8 mouse cellular contexts compared by ENCODE assay signal in the genomic region with DNA sequence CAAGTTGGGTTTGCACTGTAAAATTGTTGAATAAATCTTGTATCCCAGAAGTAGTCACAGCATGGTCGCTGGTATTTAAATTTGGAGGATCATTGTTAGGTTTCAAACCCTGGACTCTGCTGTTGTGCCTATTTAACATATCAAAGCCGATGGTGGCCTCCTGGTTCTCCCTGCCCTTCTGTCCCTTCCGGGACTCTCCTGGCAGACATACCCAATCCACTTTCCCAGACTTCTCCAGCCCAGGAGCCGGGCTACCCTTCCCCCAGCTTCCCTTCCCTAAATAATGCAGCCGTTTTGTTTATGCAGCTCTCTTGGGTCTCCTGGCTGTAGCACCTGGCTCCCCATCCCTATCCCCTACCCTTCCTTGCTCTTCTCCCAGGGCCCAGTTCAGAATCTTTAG. TPM values are rescaled to one million over a fixed set of nuclear protein-coding genes. Genes with fewer than 3 reads are reported as not detected.
DNase-seq lines count a peak whose midpoint lies in the region; ATAC-seq lines count a peak whose summit lies in the region.

No protein-coding gene starts in this region.

- no peaks in the 10 kb centered on the region for H3K36me3 ChIP-seq in neural tube, embryonic 11.5 days (ENCODE audit: control insufficient read depth, insufficient read depth, low read length)
- peaks cover 16% of the 10 kb centered on the region for H3K36me3 ChIP-seq in limb, embryonic 13.5 days
- H3K36me3 ChIP-seq in stomach, embryonic 16.5 days (ENCODE audit: control insufficient read depth, insufficient read depth, low read length) = peaks cover 3% of the 10 kb centered on the region; the same call in 1 of the 2 replicates

- peaks cover 3% of the 10 kb centered on the region for H3K4me1 ChIP-seq in neural tube, embryonic 11.5 days (ENCODE audit: control insufficient read depth, insufficient read depth, low read length)
- peaks cover 27% of the 10 kb centered on the region for H3K4me1 ChIP-seq in limb, embryonic 13.5 days
- peaks cover 17% of the 10 kb centered on the region for H3K4me1 ChIP-seq in stomach, embryonic 16.5 days (ENCODE audit: control insufficient read depth, insufficient read depth, low read length)

- H3K27me3 ChIP-seq in neural tube, embryonic 11.5 days (ENCODE audit: control insufficient read depth, insufficient read depth, low read length) = no peaks in the 10 kb centered on the region
- H3K27me3 ChIP-seq in limb, embryonic 13.5 days = no peaks in the 10 kb centered on the region
- H3K27me3 ChIP-seq in stomach, embryonic 16.5 days (ENCODE audit: control insufficient read depth, insufficient read depth, low read length) = no peaks in the 10 kb centered on the region

- no peaks in the 10 kb centered on the region for H3K9me3 ChIP-seq in neural tube, embryonic 11.5 days (ENCODE audit: control insufficient read depth, low read length)
- no peaks in the 10 kb centered on the region for H3K9me3 ChIP-seq in limb, embryonic 13.5 days
- H3K9me3 ChIP-seq in stomach, embryonic 16.5 days (replicated peaks; ENCODE audit: control insufficient read depth, low read length) = no peaks in the 10 kb centered on the region

- no peak for ATAC-seq in neural tube, embryonic 11.5 days (ENCODE audit: insufficient read depth, low FRiP score, low TSS enrichment)
- no peak for ATAC-seq in limb, embryonic 13.5 days (ENCODE audit: low FRiP score, low read depth)
- no peak for ATAC-seq in stomach, embryonic 16.5 days (ENCODE audit: insufficient read depth, low FRiP score)

- H3K9ac ChIP-seq in neural tube, embryonic 11.5 days (ENCODE audit: low read length) = peak overlapping the region; percentile 70
- H3K9ac ChIP-seq in limb, embryonic 13.5 days = peak overlapping the region; percentile 87
- peak overlapping the region; percentile 85 for H3K9ac ChIP-seq in stomach, embryonic 16.5 days (ENCODE audit: low read length)

- H3K27ac ChIP-seq in neural tube, embryonic 11.5 days (ENCODE audit: low read depth, low read length) = no peak overlapping the region
- no peak overlapping the region for H3K27ac ChIP-seq in limb, embryonic 13.5 days
- peak overlapping the region; percentile 78; the same call in 1 of the 2 replicates for H3K27ac ChIP-seq in stomach, embryonic 16.5 days (ENCODE audit: low read length)

- peak overlapping the region; percentile 67 for H3K4me3 ChIP-seq in neural tube, embryonic 11.5 days (ENCODE audit: low read depth, low read length)
- H3K4me3 ChIP-seq in limb, embryonic 13.5 days = peak overlapping the region; percentile 90
- H3K4me3 ChIP-seq in stomach, embryonic 16.5 days (replicated peaks; ENCODE audit: low read length) = peak overlapping the region; percentile 80

- H3K4me2 ChIP-seq in neural tube, embryonic 11.5 days (ENCODE audit: low read depth) = peak overlapping the region; percentile 84
- H3K4me2 ChIP-seq in limb, embryonic 13.5 days (replicated peaks) = peak overlapping the region; percentile 90
- H3K4me2 ChIP-seq in stomach, embryonic 16.5 days (ENCODE audit: low read depth, low read length) = peak overlapping the region; percentile 70

- DNase-seq in adrenal gland, adult (ENCODE audit: inconsistent age in 2 of 2, low spot score in 1 of 2) = peak; percentile 32 to 68
- no peak for DNase-seq in adrenal gland, postnatal 4 days (ENCODE audit: low spot score in 2 of 2)
- DNase-seq in neural tube, embryonic 11.5 days (ENCODE audit: low spot score) = no peak
- DNase-seq in neural tube, embryonic 10.5 days (ENCODE audit: extremely low spot score, low spot score) = no peak
- DNase-seq in layer of hippocampus, postnatal 36 days = no peak
- DNase-seq in urinary bladder, postnatal 36 days (ENCODE audit: low spot score in 2 of 2) = no peak

- WGBS in neural tube, embryonic 11.5 days = 2% methylated on average over 5 of the region's 5 CpGs
- whole genome bisulfite sequencing in limb, embryonic 13.5 days = 3% methylated on average over 5 of the region's 5 CpGs
- 4% methylated on average over 5 of the region's 5 CpGs for WGBS in stomach, embryonic 16.5 days

RNA-seq across cellular contexts. Expression of gene Gm20604, which starts 0.5 kb away (rescaled TPM):
- 1 to 10 TPM; 6.9 to 7.1 TPM for total RNA-seq in adrenal gland, postnatal 4 days (2021)
- polyA plus RNA-seq in neural tube, embryonic 11.5 days (2014; fragmentation: Nextera tagmentation; extraction: Ambion mirVana) = 32.8 and 33.4 TPM in 2 replicates
- 27.2 and 30.6 TPM in 2 replicates for polyA plus RNA-seq in limb, embryonic 13.5 days (2015; fragmentation: Nextera tagmentation; extraction: Ambion mirVana)
- polyA plus RNA-seq in stomach, embryonic 16.5 days (2015; fragmentation: Nextera tagmentation; extraction: Ambion mirVana) = 19.6 and 20.6 TPM in 2 replicates
- 10 to 100 TPM; 15.0 to 16.9 TPM for total RNA-seq in layer of hippocampus, postnatal 36 days (2021)

RNA-seq across cellular contexts. Expression of gene Ubr7, which starts 1.2 kb away (rescaled TPM):
- total RNA-seq in adrenal gland, postnatal 4 days (2021) = 10 to 100 TPM; 48.8 to 49.9 TPM
- 68.4 and 69.4 TPM in 2 replicates for polyA plus RNA-seq in neural tube, embryonic 11.5 days (2014; fragmentation: Nextera tagmentation; extraction: Ambion mirVana)
- 44.8 and 47.0 TPM in 2 replicates for polyA plus RNA-seq in limb, embryonic 13.5 days (2015; fragmentation: Nextera tagmentation; extraction: Ambion mirVana)
- polyA plus RNA-seq in stomach, embryonic 16.5 days (2015; fragmentation: Nextera tagmentation; extraction: Ambion mirVana) = 34.7 and 36.3 TPM in 2 replicates
- 10 to 100 TPM; 32.1 to 34.2 TPM for total RNA-seq in layer of hippocampus, postnatal 36 days (2021)

RNA-seq across cellular contexts. Expression of gene Gon7, which starts 1.3 kb away (rescaled TPM):
- total RNA-seq in adrenal gland, postnatal 4 days (2021) = 10 to 100 TPM; 11.9 to 16.8 TPM
- 37.8 and 41.2 TPM in 2 replicates for polyA plus RNA-seq in neural tube, embryonic 11.5 days (2014; fragmentation: Nextera tagmentation; extraction: Ambion mirVana)
- 34.9 TPM in 2 replicates for polyA plus RNA-seq in limb, embryonic 13.5 days (2015; fragmentation: Nextera tagmentation; extraction: Ambion mirVana)
- 22.3 and 25.1 TPM in 2 replicates for polyA plus RNA-seq in stomach, embryonic 16.5 days (2015; fragmentation: Nextera tagmentation; extraction: Ambion mirVana)
- 10 to 100 TPM; 13.2 to 14.4 TPM for total RNA-seq in layer of hippocampus, postnatal 36 days (2021)

RNA-seq across cellular contexts. Expression of gene Gm28051, which starts 1.4 kb away (rescaled TPM):
- not detected for total RNA-seq in adrenal gland, postnatal 4 days (2021)
- polyA plus RNA-seq in neural tube, embryonic 11.5 days (2014; fragmentation: Nextera tagmentation; extraction: Ambion mirVana) = not detected in 2 replicates
- not detected in 2 replicates for polyA plus RNA-seq in limb, embryonic 13.5 days (2015; fragmentation: Nextera tagmentation; extraction: Ambion mirVana)
- polyA plus RNA-seq in stomach, embryonic 16.5 days (2015; fragmentation: Nextera tagmentation; extraction: Ambion mirVana) = not detected in 2 replicates
- not detected for total RNA-seq in layer of hippocampus, postnatal 36 days (2021)

RNA-seq across cellular contexts. Expression of gene Tmem251, which starts 15.4 kb away (rescaled TPM):
- 1 to 10 TPM; 4.5 to 4.8 TPM for total RNA-seq in adrenal gland, postnatal 4 days (2021)
- 11.6 and 11.7 TPM in 2 replicates for polyA plus RNA-seq in neural tube, embryonic 11.5 days (2014; fragmentation: Nextera tagmentation; extraction: Ambion mirVana)
- 10.2 and 10.4 TPM in 2 replicates for polyA plus RNA-seq in limb, embryonic 13.5 days (2015; fragmentation: Nextera tagmentation; extraction: Ambion mirVana)
- polyA plus RNA-seq in stomach, embryonic 16.5 days (2015; fragmentation: Nextera tagmentation; extraction: Ambion mirVana) = 8.4 and 9.6 TPM in 2 replicates
- 1 to 10 TPM; 5.0 to 6.0 TPM for total RNA-seq in layer of hippocampus, postnatal 36 days (2021)

Comparison
In these comparisons a context has a peak if more than half of its experiments do, and no peak if none do; other contexts are left out.
1. DNase-seq: peak in adrenal gland, adult (2 of 2); none in adrenal gland, postnatal 4 days (0 of 2), neural tube, embryonic 11.5 days (single experiment), neural tube, embryonic 10.5 days (single experiment), layer of hippocampus, postnatal 36 days (0 of 2) and urinary bladder, postnatal 36 days (0 of 2).
2. Peak in every context shown above with its lines, with median percentiles within 50 percentile points of each other: H3K4me2 ChIP-seq, H3K4me3 ChIP-seq and H3K9ac ChIP-seq.